Mouse (Mus musculus): Measurements from ENCODE around the gene Fuom. TPM values are rescaled to one million over a fixed set of nuclear protein-coding genes. Genes with fewer than 3 reads are reported as not detected.

Fuom gene
- polyA plus RNA-seq, 1 experiment: 29.3 TPM

GRCm38 (mm10) chr7:140059601-140060000 lies 42.6 kb downstream of the Fuom start:
- Histone ChIP-seq H3K27ac (ENCODE audit: insufficient read depth, low read length) (no peak overlapping the region), H3K4me1 (ENCODE audit: control insufficient read depth, insufficient read depth, low read length) (no peaks in the 10 kb centered on the region)
- TF ChIP-seq CTCF (IDR thresholded peaks at IDR 0.05; ENCODE audit: borderline replicate concordance, insufficient read depth, low read length) (no peak), POLR2A (IDR thresholded peaks at IDR 0.05; ENCODE audit: low read depth, low read length) (no peak)

GRCm38 (mm10) chr7:140058528-140058927 lies 43.7 kb downstream of the Fuom start:
- no peaks in the 10 kb centered on the region for H3K4me1 ChIP-seq (ENCODE audit: control insufficient read depth, insufficient read depth, low read length)
- H3K4me3 ChIP-seq (ENCODE audit: insufficient read depth, low read length): peak overlapping the region; percentile 32; the same call in 1 of the 2 replicates
- no peak overlapping the region for H3K27ac ChIP-seq (ENCODE audit: insufficient read depth, low read length)
- TF ChIP-seq POLR2A (IDR thresholded peaks at IDR 0.05; ENCODE audit: low read depth, low read length) (no peak), CTCF (IDR thresholded peaks at IDR 0.05; ENCODE audit: borderline replicate concordance, insufficient read depth, low read length) (no peak)

More at GRCm38 (mm10) chr7:140059601-140060000, 42.6 kb downstream of the Fuom start:
- H3K4me3 ChIP-seq (ENCODE audit: insufficient read depth, low read length): no peak overlapping the region

- no peak overlapping the region for H3K27ac ChIP-seq (ENCODE audit: insufficient read depth, low read length)
- H3K4me1 ChIP-seq (ENCODE audit: control insufficient read depth, insufficient read depth, low read length): no peaks in the 10 kb centered on the region
- TF ChIP-seq POLR2A (IDR thresholded peaks at IDR 0.05; ENCODE audit: low read depth, low read length) (no peak), CTCF (IDR thresholded peaks at IDR 0.05; ENCODE audit: borderline replicate concordance, insufficient read depth, low read length) (no peak)
- H3K4me3 ChIP-seq (ENCODE audit: insufficient read depth, low read length): peak overlapping the region; percentile 32
Observed at GRCm38 (mm10) chr7:140057413-140058407, 44.5 kb downstream of the Fuom start.

- TF ChIP-seq POLR2A (IDR thresholded peaks at IDR 0.05; ENCODE audit: low read depth, low read length) (no peak), CTCF (IDR thresholded peaks at IDR 0.05; ENCODE audit: borderline replicate concordance, insufficient read depth, low read length) (no peak)
- Histone ChIP-seq H3K4me3 (ENCODE audit: insufficient read depth, low read length) (no peak overlapping the region), H3K27ac (ENCODE audit: insufficient read depth, low read length) (no peak overlapping the region), H3K4me1 (ENCODE audit: control insufficient read depth, insufficient read depth, low read length) (no peaks in the 10 kb centered on the region; the same call in 1 of the 2 replicates)
Observed at GRCm38 (mm10) chr7:140054124-140054523, 48.1 kb downstream of the Fuom start.

- Histone ChIP-seq H3K4me3 (ENCODE audit: insufficient read depth, low read length) (peak overlapping the region; percentile 36), H3K4me1 (ENCODE audit: control insufficient read depth, insufficient read depth, low read length) (no peaks in the 10 kb centered on the region; the same call in 1 of the 2 replicates), H3K27ac (ENCODE audit: insufficient read depth, low read length) (no peak overlapping the region)
- no peak for TF ChIP-seq CTCF (IDR thresholded peaks at IDR 0.05; ENCODE audit: borderline replicate concordance, insufficient read depth, low read length)
- no peak for TF ChIP-seq POLR2A (IDR thresholded peaks at IDR 0.05; ENCODE audit: low read depth, low read length)
Observed at GRCm38 (mm10) chr7:140049115-140049689, 53.0 kb downstream of the Fuom start.

- H3K27ac ChIP-seq (ENCODE audit: insufficient read depth, low read length): no peak within 1 kb of the TSS
- TF ChIP-seq CTCF (IDR thresholded peaks at IDR 0.05; ENCODE audit: borderline replicate concordance, insufficient read depth, low read length) (no peak), POLR2A (IDR thresholded peaks at IDR 0.05; ENCODE audit: low read depth, low read length) (no peak)
Observed at GRCm38 (mm10) chr7:140048361-140049114, 53.7 kb downstream of the Fuom start, which contains the start of gene Msx3. Msx3 (minus strand) TSS chr7:140049089.

GRCm38 (mm10) chr7:140047811-140048311 lies 54.4 kb downstream of the Fuom start:
- Histone ChIP-seq H3K4me1 (ENCODE audit: control insufficient read depth, insufficient read depth, low read length) (no peaks in the 10 kb centered on the region; the same call in 1 of the 2 replicates), H3K27ac (ENCODE audit: insufficient read depth, low read length) (no peak overlapping the region), H3K4me3 (ENCODE audit: insufficient read depth, low read length) (peak overlapping the region; percentile 36)
- TF ChIP-seq POLR2A (IDR thresholded peaks at IDR 0.05; ENCODE audit: low read depth, low read length) (no peak), CTCF (IDR thresholded peaks at IDR 0.05; ENCODE audit: borderline replicate concordance, insufficient read depth, low read length) (no peak)

More at GRCm38 (mm10) chr7:140048361-140049114, 53.7 kb downstream of the Fuom start, which contains the start of gene Msx3:
- H3K4me3 ChIP-seq (ENCODE audit: insufficient read depth, low read length): peak within 1 kb of the TSS; percentile 36
- H3K4me1 ChIP-seq (ENCODE audit: control insufficient read depth, insufficient read depth, low read length): no peaks in the 10 kb centered on the region; the same call in 1 of the 2 replicates

Other genes with a start within 250 kb of the Fuom start
- gene Kndc1, start 207.7 kb downstream of the Fuom start, polyA plus RNA-seq (2011; ENCODE audit: insufficient read length, low read depth, missing spikeins): not detected in 2 replicates
- not detected in 2 replicates for gene Utf1, start 158.7 kb downstream of the Fuom start, polyA plus RNA-seq (2011; ENCODE audit: insufficient read length, low read depth, missing spikeins)
- gene 6430531B16Rik, start 123.7 kb downstream of the Fuom start, polyA plus RNA-seq (2011; ENCODE audit: insufficient read length, low read depth, missing spikeins): not detected in 2 replicates
- gene Adam8, start 109.9 kb downstream of the Fuom start, polyA plus RNA-seq (2011; ENCODE audit: insufficient read length, low read depth, missing spikeins): 9.0 and 17.4 TPM in 2 replicates
- gene Zfp511, start 66.0 kb downstream of the Fuom start, polyA plus RNA-seq (2011; ENCODE audit: insufficient read length, low read depth, missing spikeins): 19.8 and 21.0 TPM in 2 replicates
- gene Tubgcp2, start 65.8 kb downstream of the Fuom start, polyA plus RNA-seq (2011; ENCODE audit: insufficient read length, low read depth, missing spikeins): 29.9 and 38.5 TPM in 2 replicates
- gene Msx3, start 53.4 kb downstream of the Fuom start, polyA plus RNA-seq (2011; ENCODE audit: insufficient read length, low read depth, missing spikeins): not detected in 2 replicates
- gene Caly, start 19.9 kb downstream of the Fuom start, polyA plus RNA-seq (2011; ENCODE audit: insufficient read length, low read depth, missing spikeins): not detected in 2 replicates
- gene Prap1, start 9.0 kb downstream of the Fuom start, polyA plus RNA-seq (2011; ENCODE audit: insufficient read length, low read depth, missing spikeins): not detected in 2 replicates
- 8.9 and 9.8 TPM in 2 replicates for gene Paox, start 13.4 kb upstream of the Fuom start, polyA plus RNA-seq (2011; ENCODE audit: insufficient read length, low read depth, missing spikeins)
- gene Echs1, start 14.0 kb upstream of the Fuom start, polyA plus RNA-seq (2011; ENCODE audit: insufficient read length, low read depth, missing spikeins): 85.2 and 95.9 TPM in 2 replicates
- 18.0 and 19.7 TPM in 2 replicates for gene Mtg1, start 35.1 kb upstream of the Fuom start, polyA plus RNA-seq (2011; ENCODE audit: insufficient read length, low read depth, missing spikeins)
- 0.16 TPM in 1 of 2 replicates, not detected in the other for gene Sprn, start 52.4 kb upstream of the Fuom start, polyA plus RNA-seq (2011; ENCODE audit: insufficient read length, low read depth, missing spikeins)
- gene Olfr522, start 62.3 kb upstream of the Fuom start, polyA plus RNA-seq (2011; ENCODE audit: insufficient read length, low read depth, missing spikeins): not detected in 2 replicates
- gene Olfr523, start 70.8 kb upstream of the Fuom start, polyA plus RNA-seq (2011; ENCODE audit: insufficient read length, low read depth, missing spikeins): not detected in 2 replicates
- gene Olfr524, start 103.5 kb upstream of the Fuom start, polyA plus RNA-seq (2011; ENCODE audit: insufficient read length, low read depth, missing spikeins): not detected in 2 replicates
- not detected in 2 replicates for gene Cd163l1, start 115.8 kb upstream of the Fuom start, polyA plus RNA-seq (2011; ENCODE audit: insufficient read length, low read depth, missing spikeins)
- not detected in 2 replicates for gene 5830411N06Rik, start 144.8 kb upstream of the Fuom start, polyA plus RNA-seq (2011; ENCODE audit: insufficient read length, low read depth, missing spikeins)
- gene Olfr525, start 218.4 kb upstream of the Fuom start, polyA plus RNA-seq (2011; ENCODE audit: insufficient read length, low read depth, missing spikeins): not detected in 2 replicates
- gene Olfr527, start 231.6 kb upstream of the Fuom start, polyA plus RNA-seq (2011; ENCODE audit: insufficient read length, low read depth, missing spikeins): not detected in 2 replicates

Measured in embryonic fibroblast, embryonic 13.5 days (primary cell).